Mouse (Mus musculus): ENCODE data around the gene Hs1bp3.

The Hs1bp3 gene

GRCm38 (mm10) chr12:8301841-8302431 is 11.3 kb upstream of the Hs1bp3 start, which contains the start of gene Gdf7:
TSS of gene Gdf7 (minus strand) at chr12:8301954.
- no peak for DNase-seq (ENCODE audit: low spot score in 2 of 2)

- no peak for DNase-seq (ENCODE audit: low spot score in 2 of 2)
These were observed 8.0 kb upstream of the Hs1bp3 start for GRCm38 (mm10) chr12:8305258-8305657.

- DNase-seq (ENCODE audit: low spot score in 2 of 2) = peak; percentile 51 to 59
These were observed 6.8 kb upstream of the Hs1bp3 start for GRCm38 (mm10) chr12:8306432-8306831.

GRCm38 (mm10) chr12:8306910-8307309 is 6.3 kb upstream of the Hs1bp3 start:
- no peak for DNase-seq (ENCODE audit: low spot score in 2 of 2)

GRCm38 (mm10) chr12:8310992-8311391 is 2.2 kb upstream of the Hs1bp3 start:
- no peak for DNase-seq (ENCODE audit: low spot score in 2 of 2)

- no peak for DNase-seq (ENCODE audit: low spot score in 2 of 2)
These were observed 966 bp upstream of the Hs1bp3 start for GRCm38 (mm10) chr12:8312266-8312665.

GRCm38 (mm10) chr12:8313773-8314172 is 541 bp downstream of the Hs1bp3 start:
- no peak for DNase-seq (ENCODE audit: low spot score in 2 of 2)

GRCm38 (mm10) chr12:8316541-8316940 is 3.3 kb downstream of the Hs1bp3 start:
- DNase-seq (ENCODE audit: low spot score in 2 of 2) = no peak

GRCm38 (mm10) chr12:8320084-8320713 is 7.0 kb downstream of the Hs1bp3 start:
- DNase-seq (ENCODE audit: low spot score in 2 of 2) = peak; percentile 78 to 79

GRCm38 (mm10) chr12:8321506-8321905 is 8.3 kb downstream of the Hs1bp3 start:
- DNase-seq (ENCODE audit: low spot score in 2 of 2) = no peak

GRCm38 (mm10) chr12:8324086-8324485 is 10.9 kb downstream of the Hs1bp3 start:
- no peak for DNase-seq (ENCODE audit: low spot score in 2 of 2)

GRCm38 (mm10) chr12:8325245-8325942 is 12.2 kb downstream of the Hs1bp3 start:
- DNase-seq (ENCODE audit: low spot score in 2 of 2) = no peak

GRCm38 (mm10) chr12:8325943-8326522 is 12.8 kb downstream of the Hs1bp3 start:
- DNase-seq (ENCODE audit: low spot score in 2 of 2) = no peak

- peak; percentile 96 to 97 for DNase-seq (ENCODE audit: low spot score in 2 of 2)
These were observed 13.8 kb downstream of the Hs1bp3 start for GRCm38 (mm10) chr12:8326825-8327674.

- DNase-seq (ENCODE audit: low spot score in 2 of 2) = no peak
These were observed 14.4 kb downstream of the Hs1bp3 start for GRCm38 (mm10) chr12:8327675-8328053.

GRCm38 (mm10) chr12:8329236-8329635 is 16.0 kb downstream of the Hs1bp3 start:
- DNase-seq (ENCODE audit: low spot score in 2 of 2) = no peak

GRCm38 (mm10) chr12:8331489-8332173 is 18.4 kb downstream of the Hs1bp3 start:
- no peak for DNase-seq (ENCODE audit: low spot score in 2 of 2)

GRCm38 (mm10) chr12:8332174-8332542 is 18.9 kb downstream of the Hs1bp3 start:
- no peak for DNase-seq (ENCODE audit: low spot score in 2 of 2)

- no peak for DNase-seq (ENCODE audit: low spot score in 2 of 2)
These were observed 20.4 kb downstream of the Hs1bp3 start for GRCm38 (mm10) chr12:8333617-8334016.

- DNase-seq (ENCODE audit: low spot score in 2 of 2) = no peak
These were observed 21.0 kb downstream of the Hs1bp3 start for GRCm38 (mm10) chr12:8334261-8334660.

- no peak for DNase-seq (ENCODE audit: low spot score in 2 of 2)
These were observed 22.3 kb downstream of the Hs1bp3 start for GRCm38 (mm10) chr12:8335503-8335902.
